Mouse (Mus musculus) lung, postnatal 10 days (tissue): Measurements from ENCODE around the gene Slc39a2.

Source experiments
- DNase-seq: peaks from one replicate; pipeline ENCODE4 v3.0.0; 2021

Gene Slc39a2

GRCm38 (mm10) chr14:51932092-51933020, 39.7 kb downstream of the Slc39a2 start:
- no peak for DNase-seq

GRCm38 (mm10) chr14:51939005-51939404, 46.3 kb downstream of the Slc39a2 start:
- DNase-seq, result no peak

- DNase-seq, result peak; percentile 34
Measured at GRCm38 (mm10) chr14:51940944-51941560, 48.4 kb downstream of the Slc39a2 start.

- no peak for DNase-seq
Measured at GRCm38 (mm10) chr14:51941577-51941976, 48.9 kb downstream of the Slc39a2 start.

GRCm38 (mm10) chr14:51942236-51942635, 49.5 kb downstream of the Slc39a2 start:
- no peak for DNase-seq

- DNase-seq, result no peak
Measured at GRCm38 (mm10) chr14:51943336-51943735, 50.6 kb downstream of the Slc39a2 start.
